Comparison of ENCODE assay signal across 11 mouse cellular contexts in the genomic region with DNA sequence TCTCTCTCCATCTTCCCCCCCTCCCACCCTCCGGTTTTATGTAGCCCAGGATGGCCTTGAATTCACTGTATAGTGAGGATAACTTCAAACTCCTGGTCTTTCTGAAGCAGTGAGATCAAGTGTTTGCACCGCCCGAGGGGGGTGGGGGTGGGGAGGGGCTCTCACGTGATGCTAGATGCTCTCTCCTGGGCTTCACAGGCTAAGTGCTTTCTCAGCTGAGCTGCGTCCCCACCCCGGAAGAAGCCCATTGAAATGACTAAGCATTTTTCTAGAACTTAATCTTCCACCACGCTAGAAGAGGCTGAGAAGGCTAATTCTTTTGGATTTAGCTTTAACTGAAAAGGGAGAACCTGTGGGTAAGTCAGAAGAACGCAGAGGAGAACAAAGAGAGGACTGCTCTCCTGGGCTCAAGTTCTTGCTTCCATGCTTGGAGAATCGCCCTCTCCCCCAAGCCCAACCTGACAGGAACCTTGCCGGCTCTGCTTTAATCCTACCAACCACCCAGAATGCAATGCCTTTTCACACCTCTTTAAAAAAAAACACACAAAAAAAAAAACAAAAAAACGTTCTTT.
DNase-seq lines count a peak whose midpoint lies in the region; ATAC-seq lines count a peak whose summit lies in the region.
"Had no signal": no experiment of that assay in that cellular context is flagged by ENCODE, and none has a peak within 500 bp of the region (broad histone marks: within the 10 kb centered on the region; RNA-seq: fewer than 3 reads in every experiment).

No protein-coding gene starts in this region.

- H3K4me2 ChIP-seq in heart, embryonic 11.5 days = no peak overlapping the region
- H3K4me2 ChIP-seq in kidney, embryonic 16.5 days (replicated peaks; ENCODE audit: low read depth, low read length) = 0 out of 2 replicates have a peak overlapping the region, but pooled peaks have one; percentile 2

- no peak overlapping the region for H3K27ac ChIP-seq in heart, embryonic 11.5 days (ENCODE audit: low read depth, low read length)
- no peak overlapping the region for H3K27ac ChIP-seq in kidney, embryonic 16.5 days (ENCODE audit: low read length)

- no peaks in the 10 kb centered on the region for H3K36me3 ChIP-seq in heart, embryonic 11.5 days (ENCODE audit: control insufficient read depth, insufficient read depth, low read length)
- H3K36me3 ChIP-seq in kidney, embryonic 16.5 days (ENCODE audit: insufficient read depth, low read length) = no peaks in the 10 kb centered on the region

- no peaks in the 10 kb centered on the region for H3K9me3 ChIP-seq in heart, embryonic 11.5 days (replicated peaks; ENCODE audit: control insufficient read depth, low read length)
- H3K9me3 ChIP-seq in kidney, embryonic 16.5 days (ENCODE audit: low read length) = no peaks in the 10 kb centered on the region

- no peaks in the 10 kb centered on the region for H3K27me3 ChIP-seq in heart, embryonic 11.5 days (ENCODE audit: control insufficient read depth, insufficient read depth, low read length)
- no peaks in the 10 kb centered on the region for H3K27me3 ChIP-seq in kidney, embryonic 16.5 days (ENCODE audit: insufficient read depth, low read length)

- DNase-seq in heart, postnatal 4 days = no peak
- peak; percentile 66 for DNase-seq in WW6 (ENCODE audit: low read depth, low spot score)
- no peak for DNase-seq in cerebellum, adult 9-10 months
- DNase-seq in ovary, postnatal 10 days (ENCODE audit: low spot score) = no peak
- no peak for DNase-seq in frontal cortex, postnatal 10 days (ENCODE audit: low spot score in 2 of 2)
- DNase-seq: adrenal gland, adult 8-10 months; cerebellum, adult 8-10 months; retina, postnatal 1 day had no signal

- no peak overlapping the region for H3K4me3 ChIP-seq in heart, embryonic 11.5 days (ENCODE audit: low read depth, low read length)
- no peak overlapping the region for H3K4me3 ChIP-seq in kidney, embryonic 16.5 days (ENCODE audit: low read length)

- ATAC-seq in heart, embryonic 11.5 days (replicated peaks; ENCODE audit: insufficient number of reproducible peaks, low FRiP score, low TSS enrichment) = peak; percentile 83; the same call in 1 of the 2 replicates
- peak; percentile 50 for ATAC-seq in kidney, embryonic 16.5 days (ENCODE audit: low FRiP score, low TSS enrichment)
- 0 out of 2 replicates have a peak, but pooled peaks have one; percentile 49 for ATAC-seq in megakaryocyte, adult 5-6 weeks (ENCODE audit: poor library complexity, severe bottlenecking)

- H3K9ac ChIP-seq in heart, embryonic 11.5 days (ENCODE audit: low read depth, low read length) = no peak overlapping the region
- H3K9ac ChIP-seq in kidney, embryonic 16.5 days (replicated peaks; ENCODE audit: low read length) = no peak overlapping the region

- WGBS in heart, embryonic 11.5 days (ENCODE audit: insufficient replicate concordance) = 39% methylated on average over 11 of the region's 11 CpGs
- 29% methylated on average over 11 of the region's 11 CpGs for WGBS in kidney, embryonic 16.5 days

- H3K4me1 ChIP-seq in heart, embryonic 11.5 days (ENCODE audit: control insufficient read depth, insufficient read depth, low read length) = peaks cover 3% of the 10 kb centered on the region; the same call in 1 of the 2 replicates
- no peaks in the 10 kb centered on the region for H3K4me1 ChIP-seq in kidney, embryonic 16.5 days (ENCODE audit: insufficient read depth, low read length)
